Mouse (Mus musculus): ENCODE measurements at regions not wholly inside any gene's neighbourhood (a gene's known extent, or its start where the extent isn't known, plus 50 kb on each side); places are given as distances from the start of the nearest gene placed in this dataset.

- no peak for DNase-seq (ENCODE audit: low read depth, low spot score)
These were observed 133.0 kb downstream of the Ndufa10 start for GRCm38 (mm10) chr1:92340644-92341043.

DNA sequence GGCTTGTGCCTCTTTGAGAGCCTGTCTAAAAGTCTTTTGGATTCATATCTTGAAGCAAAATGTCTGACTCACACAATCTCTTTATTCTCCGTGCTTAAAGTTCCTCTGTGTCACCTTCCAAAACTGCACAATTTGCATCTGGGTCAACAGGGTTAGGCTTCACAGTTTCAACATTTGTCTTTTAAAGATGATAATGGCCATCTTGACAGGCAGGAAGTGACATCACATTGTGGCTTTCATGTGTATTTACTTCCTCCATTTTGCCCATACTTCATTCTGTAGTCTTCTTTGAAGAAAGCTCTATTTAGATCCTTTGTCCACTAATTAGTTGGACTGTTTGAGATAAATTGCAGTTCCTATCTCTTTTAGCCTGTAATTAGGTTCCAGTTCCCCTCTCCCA is 135.1 kb downstream of the Ndufa10 start:
- DNase-seq (ENCODE audit: low read depth, low spot score): no peak

DNA sequence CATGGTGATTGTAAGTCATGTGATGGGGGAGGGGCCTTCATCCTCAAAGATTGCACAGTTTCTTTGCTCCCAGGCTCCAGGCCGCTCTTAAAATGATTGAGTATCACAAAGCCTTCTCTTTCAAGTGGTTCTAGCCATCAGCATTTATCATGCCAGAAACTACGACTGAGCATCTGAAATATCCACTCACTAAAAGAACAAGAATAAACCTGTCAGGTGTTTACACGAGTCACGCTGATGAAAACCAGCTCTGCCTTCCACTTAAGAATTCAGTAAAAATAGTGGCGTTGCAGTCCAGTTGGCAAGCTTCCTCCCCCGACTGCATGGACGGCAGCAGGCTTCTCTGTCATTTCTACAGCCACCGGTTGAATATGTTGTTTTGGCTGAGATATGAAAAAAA is 136.2 kb downstream of the Ndufa10 start:
- no peak for DNase-seq (ENCODE audit: low read depth, low spot score)

DNA sequence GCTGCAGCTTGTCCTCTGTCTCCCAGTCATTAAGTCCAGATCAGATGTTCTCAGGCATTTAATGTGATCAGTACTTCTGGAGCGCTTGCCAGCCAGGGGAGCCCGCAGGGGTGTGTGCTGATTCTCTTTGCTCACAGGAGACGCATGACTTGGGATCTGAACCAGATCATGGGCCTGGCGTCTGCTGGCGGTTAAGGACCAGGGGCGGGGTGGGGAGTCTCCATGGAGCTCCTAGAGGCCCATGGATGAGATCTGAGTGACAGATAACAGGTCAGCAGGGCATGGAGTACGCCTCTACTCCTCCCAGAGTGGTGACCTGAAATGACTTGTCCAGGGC is 136.7 kb upstream of the Hdac4 start:
- no peak for DNase-seq (ENCODE audit: low read depth, low spot score)

DNA sequence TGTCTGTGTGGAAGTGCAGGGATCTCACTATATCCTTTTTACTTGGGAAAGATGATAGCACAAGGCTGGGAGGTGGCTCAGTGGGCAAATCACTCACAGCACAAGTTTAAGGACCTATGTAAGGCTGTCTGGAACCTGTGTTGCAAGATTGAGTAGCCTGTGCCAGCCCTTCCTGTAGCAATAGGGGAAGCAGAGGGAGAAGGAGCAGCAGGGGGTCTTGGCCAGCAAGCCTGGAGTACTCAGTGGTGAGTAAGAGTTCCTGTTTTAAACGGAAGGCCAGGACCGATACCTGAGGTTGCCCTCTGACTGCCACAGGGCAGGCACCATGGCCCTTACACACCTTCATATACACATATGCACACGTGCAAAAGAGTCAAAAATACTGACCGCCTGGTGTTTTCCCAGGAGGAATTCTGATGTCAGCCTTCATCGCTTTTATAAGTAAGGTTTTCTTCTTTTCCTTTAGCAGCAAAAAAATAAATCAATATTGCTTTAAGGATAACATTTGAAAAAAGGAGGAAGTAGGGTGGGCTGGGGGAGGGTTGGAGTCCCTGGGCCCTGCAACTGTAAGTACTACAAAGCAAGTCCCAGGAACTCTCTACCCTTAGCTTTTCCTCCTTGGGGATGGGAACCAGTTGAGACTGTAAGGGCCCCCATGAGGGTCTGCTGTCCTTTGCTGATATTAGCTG is 136.2 kb upstream of the Hdac4 start:
- no peak for DNase-seq (ENCODE audit: low read depth, low spot score)

DNA sequence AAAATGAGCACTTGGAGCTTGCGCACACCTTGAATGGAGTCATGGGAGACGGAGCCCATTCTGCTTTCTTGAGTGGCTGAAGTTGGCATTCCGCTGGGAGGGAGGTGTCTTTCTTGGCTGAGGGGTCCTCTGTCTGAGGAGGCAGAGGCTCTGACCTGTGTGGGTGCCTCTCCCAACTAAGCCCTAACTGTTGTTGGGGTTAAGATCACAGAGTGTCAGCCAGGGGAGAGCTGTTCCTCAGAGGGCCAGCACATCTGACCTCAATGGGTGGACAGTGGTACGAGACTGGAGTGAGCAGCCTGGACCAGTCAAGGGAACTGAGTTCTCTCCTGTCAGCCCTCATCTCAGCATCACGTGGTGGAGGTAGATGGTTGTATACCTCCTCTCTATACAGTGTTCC is 134.7 kb upstream of the Hdac4 start:
- DNase-seq (ENCODE audit: low read depth, low spot score): no peak

- no peak for DNase-seq (ENCODE audit: low read depth, low spot score)
These were observed 134.0 kb upstream of the Hdac4 start for GRCm38 (mm10) chr1:92329491-92329890.

- no peak for DNase-seq (ENCODE audit: low read depth, low spot score)
These were observed 131.6 kb upstream of the Hdac4 start for GRCm38 (mm10) chr1:92327141-92327540.

DNA sequence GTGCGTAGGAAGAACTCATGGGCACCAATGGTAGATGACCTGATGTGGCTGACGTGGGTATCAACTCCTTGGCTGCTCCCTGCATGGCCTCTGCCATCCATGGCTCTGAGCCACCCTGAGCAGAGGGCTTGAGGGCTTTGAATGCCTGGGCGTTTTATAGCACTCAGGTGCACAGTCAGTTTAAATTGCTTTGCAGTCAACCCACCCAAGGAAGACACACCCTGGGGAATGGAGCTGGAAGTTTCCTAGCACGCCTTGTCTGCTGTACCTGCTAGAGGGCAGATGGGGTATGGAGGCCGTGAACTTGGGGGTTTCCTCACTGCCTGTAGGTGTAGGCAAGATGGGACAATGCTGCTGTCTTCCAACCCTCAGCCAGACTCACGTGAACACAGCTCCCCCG is 129.8 kb upstream of the Hdac4 start:
- DNase-seq (ENCODE audit: low read depth, low spot score): peak; percentile 34

DNA sequence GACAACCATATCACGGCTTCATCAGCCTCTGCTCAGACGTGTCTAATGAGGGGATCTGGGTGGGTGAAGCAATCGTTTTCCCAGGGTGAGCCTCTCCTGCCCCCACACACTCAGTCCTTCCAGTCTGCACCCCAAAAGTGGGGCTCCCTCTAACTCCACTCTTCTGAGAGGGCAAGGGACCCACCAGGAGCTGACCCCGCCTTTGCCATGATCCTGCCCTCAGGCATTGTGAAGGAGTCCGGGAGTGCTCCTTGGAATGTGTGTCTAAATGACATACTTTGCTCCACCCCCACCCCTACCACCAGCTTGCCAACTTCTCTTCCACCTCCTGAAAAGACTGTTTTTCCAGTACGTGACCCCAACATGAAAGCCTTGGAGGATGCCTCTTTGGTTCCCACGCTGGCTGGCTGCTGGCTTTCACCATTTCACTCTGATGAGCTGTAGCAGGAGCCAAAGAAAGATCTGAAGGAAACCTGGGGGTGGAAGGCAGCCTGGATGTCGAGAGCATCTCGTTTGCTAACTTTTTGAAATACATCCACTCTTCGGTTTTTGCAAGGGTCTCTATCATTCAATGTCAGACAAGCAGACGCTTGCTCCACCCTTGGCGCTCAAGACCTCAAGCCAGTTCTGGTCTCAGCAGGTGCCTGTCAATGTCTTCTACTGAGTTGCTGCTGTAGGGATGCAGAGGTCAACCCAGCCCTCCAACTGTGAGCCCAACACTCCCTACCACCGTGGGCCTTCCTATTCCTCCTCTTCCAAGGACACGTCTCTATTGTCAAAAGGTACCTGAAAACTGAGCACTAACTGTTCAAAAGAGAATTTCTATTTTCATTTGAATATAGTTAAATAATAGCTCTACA is 128.8 kb upstream of the Hdac4 start:
- peak; percentile 65 for DNase-seq (ENCODE audit: low read depth, low spot score)

GRCm38 (mm10) chr1:92317131-92317530 is 121.6 kb upstream of the Hdac4 start:
- DNase-seq (ENCODE audit: low read depth, low spot score): peak; percentile 64

GRCm38 (mm10) chr1:92316191-92316723 is 120.8 kb upstream of the Hdac4 start:
- DNase-seq (ENCODE audit: low read depth, low spot score): peak; percentile 42

DNA sequence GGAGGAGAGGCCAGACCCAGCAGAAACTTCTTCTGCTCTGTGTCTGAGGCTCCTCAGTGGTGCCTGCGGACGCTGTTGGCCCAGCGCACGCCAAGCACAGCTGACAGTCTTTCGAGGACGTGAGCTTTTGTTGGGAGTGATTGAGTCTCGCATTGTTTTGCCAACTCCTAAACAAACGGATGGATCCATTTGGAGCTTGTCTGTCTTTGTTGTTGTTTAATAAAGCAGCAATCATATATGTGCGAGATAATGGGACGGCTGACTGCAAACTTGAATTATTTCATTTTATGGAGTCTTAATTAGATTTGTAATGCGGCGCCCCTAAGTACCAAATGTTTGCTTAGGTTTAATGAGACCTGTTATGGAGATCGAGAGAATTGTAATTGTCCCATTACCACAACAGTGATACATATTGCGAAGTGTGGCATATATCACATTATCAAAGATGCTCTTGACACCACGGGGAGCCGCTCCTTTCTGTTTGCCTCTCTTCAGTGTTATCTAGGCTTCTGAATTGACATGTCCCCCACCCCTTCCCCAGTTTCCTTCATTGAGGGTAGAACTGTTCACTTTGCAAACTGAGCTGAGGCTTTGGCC is 117.6 kb upstream of the Hdac4 start:
- no peak for DNase-seq (ENCODE audit: low read depth, low spot score)

DNA sequence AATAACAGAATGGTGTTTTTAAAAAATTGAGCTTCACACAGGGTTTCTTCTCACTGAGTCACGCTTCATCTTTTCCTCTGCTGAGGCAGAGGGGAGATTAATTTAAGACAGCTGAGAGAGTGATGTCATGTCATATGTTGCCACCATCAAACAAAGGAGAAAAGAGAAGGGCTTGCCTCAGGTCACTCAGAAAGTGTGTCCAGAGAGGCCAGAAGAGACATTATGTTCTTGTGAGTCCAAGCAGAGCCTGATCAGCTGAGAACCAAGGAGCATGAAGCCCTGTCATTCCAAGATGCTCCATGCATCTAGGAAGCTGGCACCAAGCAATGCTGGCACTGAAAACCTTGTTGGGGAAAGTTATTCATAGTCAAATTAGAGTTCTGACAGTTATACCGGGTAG is 114.4 kb upstream of the Hdac4 start:
- DNase-seq (ENCODE audit: low read depth, low spot score): no peak

DNA sequence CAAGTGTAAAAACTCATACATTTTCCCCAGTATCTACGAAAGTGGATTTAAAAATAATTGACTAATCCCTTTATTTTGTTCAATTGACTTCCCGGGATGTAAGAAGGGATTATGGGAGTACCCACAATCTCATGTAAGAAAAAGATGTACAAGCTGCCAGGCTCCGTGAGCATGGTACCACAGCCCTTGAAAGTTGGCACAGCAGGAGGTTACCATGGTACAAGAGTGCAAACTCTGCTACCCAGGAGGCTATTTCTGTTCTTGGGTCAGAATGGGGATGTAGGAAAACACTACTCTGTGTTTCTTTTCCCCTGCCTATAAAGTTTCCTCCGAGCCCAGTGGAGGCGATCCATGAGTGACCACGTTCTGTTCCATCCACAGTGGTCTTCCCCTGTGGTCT is 113.9 kb upstream of the Hdac4 start:
- no peak for DNase-seq (ENCODE audit: low read depth, low spot score)

- DNase-seq (ENCODE audit: low read depth, low spot score): no peak
These were observed 113.0 kb upstream of the Hdac4 start for GRCm38 (mm10) chr1:92308537-92308936.

- DNase-seq (ENCODE audit: low read depth, low spot score): no peak
These were observed 110.5 kb upstream of the Hdac4 start for GRCm38 (mm10) chr1:92306042-92306441.

DNA sequence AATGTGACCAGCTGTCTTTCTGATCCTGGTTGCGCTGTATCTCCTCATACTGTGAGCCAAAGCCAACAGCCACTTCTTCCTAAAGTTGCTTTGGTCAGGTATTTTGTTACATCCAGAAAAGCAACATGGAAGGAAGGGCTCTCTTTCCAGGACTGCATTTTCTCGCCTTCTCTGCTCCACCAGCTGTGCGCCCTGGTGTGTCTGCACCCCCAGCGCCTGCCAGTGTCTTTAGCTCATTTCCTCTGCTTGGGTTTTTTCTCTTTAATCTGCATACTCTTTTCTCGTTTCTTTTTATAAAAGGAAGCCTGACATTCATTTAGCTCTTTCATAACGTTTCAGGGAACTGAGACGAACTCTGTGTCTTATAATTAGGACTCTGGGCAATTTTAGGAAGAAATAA is 103.5 kb upstream of the Hdac4 start:
- DNase-seq (ENCODE audit: low read depth, low spot score): no peak

DNA sequence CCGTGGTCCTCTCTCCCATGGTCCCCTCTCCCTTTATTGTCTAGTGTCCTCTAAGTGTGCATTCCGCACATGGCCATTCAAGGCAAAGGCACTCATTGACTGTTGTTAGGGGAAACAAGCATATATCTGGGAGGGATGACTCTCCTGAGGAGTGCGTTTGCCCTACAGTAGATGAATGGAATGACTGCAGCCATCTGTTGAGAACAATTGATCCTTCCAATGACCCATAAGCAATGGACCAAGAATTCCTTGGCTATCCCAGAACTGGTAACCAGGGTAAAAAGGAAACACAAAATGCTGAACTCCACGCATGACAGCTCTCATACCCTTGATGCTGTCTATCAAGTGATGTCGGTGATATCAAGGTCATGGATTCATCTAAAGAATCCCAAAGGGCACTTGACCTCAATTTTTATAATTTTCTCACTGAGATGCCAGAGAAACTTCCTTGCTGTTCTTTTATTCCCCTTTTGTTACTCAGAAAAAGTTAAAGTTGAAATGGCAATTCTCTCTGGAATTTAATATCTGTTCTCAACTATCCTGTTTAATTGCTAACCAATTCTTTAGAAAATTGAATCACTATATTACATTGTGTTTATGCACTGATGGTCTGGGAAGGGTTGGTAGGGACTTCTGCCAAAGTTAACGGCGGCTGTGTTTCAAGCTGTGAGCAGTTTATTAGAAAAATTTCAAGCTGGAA is 97.3 kb upstream of the Hdac4 start:
- no peak for DNase-seq (ENCODE audit: low read depth, low spot score)

DNA sequence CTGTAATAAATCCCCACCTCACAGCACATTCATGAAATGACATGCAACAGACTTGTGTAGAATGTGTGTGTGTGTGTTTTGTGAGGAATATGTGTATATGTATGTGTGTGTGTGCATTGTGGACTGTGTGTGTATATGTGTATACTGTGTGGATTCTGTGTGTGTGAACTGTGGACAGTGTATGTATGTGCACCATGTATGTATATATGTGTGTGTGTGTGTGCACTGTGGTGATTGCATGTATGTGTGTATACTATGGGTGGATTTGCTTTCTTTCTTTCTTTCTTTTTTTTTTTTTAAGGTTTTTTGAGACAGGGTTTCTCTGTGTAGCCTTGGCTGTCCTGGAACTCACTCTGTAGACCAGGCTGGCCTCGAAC is 91.5 kb upstream of the Hdac4 start:
- no peak for DNase-seq (ENCODE audit: low read depth, low spot score)

- no peak for DNase-seq (ENCODE audit: low read depth, low spot score)
These were observed 90.8 kb upstream of the Hdac4 start for GRCm38 (mm10) chr1:92286013-92286965.

Measured in ES-CJ7 (cell line).